Mouse (Mus musculus): ENCODE results near the gene Baz2a. TPM values are rescaled to one million over a fixed set of nuclear protein-coding genes. Genes with fewer than 3 reads are reported as not detected.

The Baz2a gene
- polyA plus RNA-seq, 1 experiment from 2014 or later: 11.0 TPM

DNA sequence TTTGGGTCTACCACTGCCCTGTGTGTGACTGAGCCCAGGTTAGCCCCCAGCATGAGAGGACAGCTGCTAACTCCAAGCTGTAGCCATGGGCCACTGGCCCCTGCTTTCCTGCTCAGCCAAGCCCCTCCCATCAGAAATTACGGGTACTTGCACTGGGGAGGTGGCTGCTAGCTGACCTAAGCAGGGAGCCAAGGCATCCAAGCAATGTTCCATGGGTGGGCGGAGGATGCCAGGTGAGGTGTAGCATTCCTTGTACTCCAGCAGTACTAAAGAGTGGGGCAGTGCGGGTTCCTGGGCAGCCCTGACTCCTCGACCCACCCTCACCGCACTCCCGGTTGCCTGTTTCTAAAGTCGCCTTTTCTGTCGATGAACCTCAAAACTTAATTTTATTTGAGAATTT lies 36.8 kb downstream of the Baz2a start:
- Histone ChIP-seq H3K27ac (replicated peaks) (no peak overlapping the region), H3K4me3 (replicated peaks) (no peak overlapping the region), H3K9ac (no peak overlapping the region), H3K4me1 (no peaks in the 10 kb centered on the region), H3K36me3 (peaks cover 87% of the 10 kb centered on the region), H3K27me3 (no peaks in the 10 kb centered on the region), H3K9me3 (replicated peaks) (no peaks in the 10 kb centered on the region), H3K4me2 (replicated peaks) (no peak overlapping the region)
- no peak for ATAC-seq (ENCODE audit: insufficient number of reproducible peaks, low FRiP score, low TSS enrichment, low read depth)
- 85% methylated on average over 8 of the region's 8 CpGs for WGBS

DNA sequence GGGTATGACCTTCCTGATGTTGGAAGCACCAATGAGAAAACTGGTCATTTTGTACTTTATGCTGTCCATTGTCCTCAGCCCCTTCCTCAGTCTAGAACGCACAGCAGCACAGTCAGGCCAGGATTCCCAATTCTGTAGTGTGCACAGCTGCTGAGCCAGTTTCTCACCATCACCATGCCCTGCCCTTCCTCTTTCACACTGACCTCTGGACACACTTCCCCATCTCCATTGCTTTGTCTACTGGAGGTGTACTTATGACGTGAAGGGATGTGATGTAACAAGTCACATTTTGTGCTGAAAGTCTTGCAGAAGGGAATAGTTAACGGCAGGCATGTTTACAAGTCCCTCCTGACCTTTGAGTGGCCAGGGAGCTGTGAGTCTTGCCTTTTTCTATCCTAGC lies 39.9 kb downstream of the Baz2a start:
- H3K4me3 ChIP-seq (replicated peaks): no peak overlapping the region
- no peaks in the 10 kb centered on the region for H3K27me3 ChIP-seq
- no peak overlapping the region for H3K9ac ChIP-seq
- H3K9me3 ChIP-seq (replicated peaks): no peaks in the 10 kb centered on the region
- ATAC-seq (ENCODE audit: insufficient number of reproducible peaks, low FRiP score, low TSS enrichment, low read depth): no peak
- H3K36me3 ChIP-seq: peaks cover 83% of the 10 kb centered on the region
- H3K4me2 ChIP-seq (replicated peaks): no peak overlapping the region
- no peaks in the 10 kb centered on the region for H3K4me1 ChIP-seq
- 72% methylated on average over 3 of the region's 3 CpGs for WGBS
- H3K27ac ChIP-seq (replicated peaks): no peak overlapping the region

DNA sequence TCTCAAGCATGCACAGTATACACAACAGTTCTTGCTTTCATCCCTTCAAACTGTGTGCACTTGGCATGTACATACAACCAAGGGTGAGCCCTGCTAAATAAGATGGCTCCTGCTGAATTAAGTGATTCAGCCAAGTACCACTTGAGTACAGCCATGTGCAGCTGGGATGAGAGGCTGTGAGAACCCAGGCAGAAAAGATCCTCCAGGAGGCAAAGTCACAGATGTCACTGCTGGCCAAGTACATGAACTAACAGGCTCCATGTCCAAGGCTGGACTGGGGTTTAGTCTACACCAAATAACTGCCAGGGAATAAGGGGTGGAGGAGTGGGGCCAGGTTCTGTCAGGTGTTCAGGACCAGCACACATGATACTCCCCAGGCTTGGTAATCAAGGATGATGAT lies 40.4 kb downstream of the Baz2a start:
- Histone ChIP-seq H3K9ac (no peak overlapping the region), H3K27ac (replicated peaks) (no peak overlapping the region), H3K36me3 (peaks cover 79% of the 10 kb centered on the region), H3K27me3 (no peaks in the 10 kb centered on the region), H3K4me2 (replicated peaks) (no peak overlapping the region), H3K4me3 (replicated peaks) (no peak overlapping the region), H3K9me3 (replicated peaks) (no peaks in the 10 kb centered on the region), H3K4me1 (no peaks in the 10 kb centered on the region)
- ATAC-seq (ENCODE audit: insufficient number of reproducible peaks, low FRiP score, low TSS enrichment, low read depth): no peak

DNA sequence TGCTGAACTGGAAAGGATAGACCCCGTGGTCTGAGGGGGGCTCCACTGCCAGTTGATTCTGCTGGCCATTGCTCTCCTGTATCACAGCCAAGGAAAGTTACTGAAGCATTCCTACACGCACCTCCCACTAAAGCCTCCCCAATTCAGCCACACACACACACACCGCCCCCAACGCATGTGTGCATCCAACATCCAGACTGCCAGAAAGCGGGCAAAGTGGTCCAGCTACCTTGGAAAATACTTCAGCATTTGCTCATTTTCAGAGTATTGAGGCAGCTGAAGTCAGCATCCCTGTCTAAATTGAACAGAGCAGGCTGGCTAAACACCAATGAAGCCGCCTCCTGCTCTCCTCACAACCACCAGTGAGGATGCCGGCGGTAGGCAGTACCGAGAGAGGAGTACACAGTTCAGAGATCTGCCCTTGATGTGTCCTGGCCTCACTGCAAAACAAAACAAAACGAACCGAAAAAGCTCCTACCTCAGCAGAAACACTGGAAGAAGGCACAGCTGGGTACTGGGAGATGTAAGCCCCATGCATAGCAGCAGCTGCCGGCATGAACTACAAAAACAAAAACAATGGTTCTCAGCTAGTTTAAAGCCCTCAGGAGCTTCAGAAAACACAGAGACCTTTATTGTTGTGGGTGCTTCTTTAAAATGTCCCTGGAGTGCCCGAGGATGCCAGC lies 42.4 kb downstream of the Baz2a start:
- ATAC-seq (ENCODE audit: insufficient number of reproducible peaks, low FRiP score, low TSS enrichment, low read depth): no peak
- WGBS: 49% methylated on average over 13 of the region's 13 CpGs
- no peak overlapping the region for H3K4me3 ChIP-seq (replicated peaks)
- no peak overlapping the region for H3K4me2 ChIP-seq (replicated peaks)
- no peaks in the 10 kb centered on the region for H3K9me3 ChIP-seq (replicated peaks)
- peaks cover 78% of the 10 kb centered on the region for H3K36me3 ChIP-seq
- H3K27me3 ChIP-seq: no peaks in the 10 kb centered on the region
- no peak overlapping the region for H3K9ac ChIP-seq
- H3K4me1 ChIP-seq: no peaks in the 10 kb centered on the region
- H3K27ac ChIP-seq (replicated peaks): no peak overlapping the region

DNA sequence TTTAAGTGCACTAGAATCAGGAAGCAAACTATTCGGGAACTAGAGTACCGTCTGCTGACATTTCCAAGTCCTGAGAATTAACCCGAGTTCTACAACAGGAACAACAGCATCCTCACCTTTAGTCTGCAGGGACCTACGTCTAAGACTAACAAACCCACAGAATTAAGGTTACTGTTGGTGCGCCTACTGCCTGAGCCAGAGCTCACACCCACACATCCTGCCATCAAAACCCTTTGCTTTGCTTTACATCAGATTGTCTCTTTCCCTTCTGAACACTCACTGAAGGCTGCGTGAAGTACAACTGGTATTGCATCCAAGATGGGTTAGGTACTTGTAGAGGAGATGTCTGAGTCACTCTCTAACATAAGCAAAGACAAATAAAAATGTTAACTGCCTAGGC lies 44.0 kb downstream of the Baz2a start:
- no peak for ATAC-seq (ENCODE audit: insufficient number of reproducible peaks, low FRiP score, low TSS enrichment, low read depth)
- WGBS: 84% methylated on average over 6 of the region's 6 CpGs
- Histone ChIP-seq H3K4me2 (replicated peaks) (no peak overlapping the region), H3K4me1 (no peaks in the 10 kb centered on the region), H3K27ac (replicated peaks) (no peak overlapping the region), H3K4me3 (replicated peaks) (no peak overlapping the region), H3K9me3 (replicated peaks) (no peaks in the 10 kb centered on the region), H3K36me3 (peaks cover 79% of the 10 kb centered on the region), H3K9ac (no peak overlapping the region), H3K27me3 (no peaks in the 10 kb centered on the region)

DNA sequence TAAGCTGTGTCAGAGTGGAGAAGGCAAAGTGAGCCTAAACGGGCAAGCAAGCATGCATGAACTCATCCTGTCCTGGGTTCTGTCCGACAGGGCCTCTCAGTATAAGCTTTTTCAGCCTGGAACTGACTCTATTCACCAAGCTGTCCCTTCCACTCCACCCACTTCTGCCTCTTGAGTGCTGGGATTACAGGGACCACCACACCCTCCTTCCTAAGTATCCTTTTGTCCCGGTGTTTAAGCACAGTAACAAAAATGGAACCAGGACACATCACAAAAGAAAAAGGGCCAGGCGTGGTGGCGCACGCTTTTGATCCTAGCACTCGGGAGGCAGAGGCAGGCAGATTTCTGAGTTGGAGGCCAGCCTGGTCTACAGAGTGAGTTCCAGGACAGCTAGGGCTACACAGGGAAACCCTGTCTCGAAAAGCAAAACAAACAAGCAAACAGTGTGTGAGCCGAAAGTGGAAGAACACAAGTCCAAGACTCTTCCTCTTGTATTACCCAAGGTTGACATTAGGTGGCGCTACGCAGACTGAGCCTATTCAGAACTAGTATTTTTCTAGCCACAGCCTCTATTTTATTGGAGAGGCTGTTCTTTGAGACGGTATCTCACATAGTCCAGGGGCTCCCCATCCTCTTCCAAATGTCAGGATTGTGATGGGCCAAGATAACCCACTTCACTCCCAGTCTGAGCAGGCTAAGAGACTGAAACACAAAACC lies 49.0 kb downstream of the Baz2a start:
- Histone ChIP-seq H3K4me3 (replicated peaks) (no peak overlapping the region), H3K4me2 (replicated peaks) (no peak overlapping the region), H3K36me3 (peaks cover 80% of the 10 kb centered on the region), H3K4me1 (peaks cover 4% of the 10 kb centered on the region; the same call in 1 of the 2 replicates), H3K9me3 (replicated peaks) (no peaks in the 10 kb centered on the region), H3K27me3 (no peaks in the 10 kb centered on the region), H3K9ac (no peak overlapping the region), H3K27ac (replicated peaks) (no peak overlapping the region)
- 70% methylated on average over 12 of the region's 12 CpGs for WGBS
- ATAC-seq (ENCODE audit: insufficient number of reproducible peaks, low FRiP score, low TSS enrichment, low read depth): no peak

DNA sequence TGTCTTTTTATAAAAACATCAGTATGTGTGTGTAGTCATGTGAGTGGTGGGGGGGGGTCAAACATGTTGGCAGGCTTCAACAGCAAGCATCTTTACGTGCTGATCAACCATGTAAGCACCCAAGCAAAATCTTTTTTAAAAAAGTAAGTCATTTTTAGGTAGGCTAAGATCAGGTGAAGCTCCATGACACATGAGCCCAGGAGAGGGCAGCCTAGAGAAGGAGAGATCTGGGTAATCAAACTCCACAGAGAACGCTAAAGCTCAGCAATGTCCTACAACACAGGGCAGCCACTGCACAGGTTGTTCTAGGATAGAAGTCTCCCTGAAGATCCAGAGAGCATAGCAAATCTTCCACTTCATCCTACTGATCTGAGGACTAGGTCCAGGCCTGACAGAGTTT lies 50.8 kb downstream of the Baz2a start:
- Histone ChIP-seq H3K4me3 (replicated peaks) (no peak overlapping the region), H3K9ac (no peak overlapping the region), H3K4me1 (peaks cover 4% of the 10 kb centered on the region; the same call in 1 of the 2 replicates), H3K9me3 (replicated peaks) (no peaks in the 10 kb centered on the region), H3K27ac (replicated peaks) (no peak overlapping the region), H3K27me3 (no peaks in the 10 kb centered on the region), H3K36me3 (peaks cover 80% of the 10 kb centered on the region), H3K4me2 (replicated peaks) (no peak overlapping the region)
- ATAC-seq (ENCODE audit: insufficient number of reproducible peaks, low FRiP score, low TSS enrichment, low read depth): no peak
- WGBS: 58% methylated on average over 2 of the region's 2 CpGs

DNA sequence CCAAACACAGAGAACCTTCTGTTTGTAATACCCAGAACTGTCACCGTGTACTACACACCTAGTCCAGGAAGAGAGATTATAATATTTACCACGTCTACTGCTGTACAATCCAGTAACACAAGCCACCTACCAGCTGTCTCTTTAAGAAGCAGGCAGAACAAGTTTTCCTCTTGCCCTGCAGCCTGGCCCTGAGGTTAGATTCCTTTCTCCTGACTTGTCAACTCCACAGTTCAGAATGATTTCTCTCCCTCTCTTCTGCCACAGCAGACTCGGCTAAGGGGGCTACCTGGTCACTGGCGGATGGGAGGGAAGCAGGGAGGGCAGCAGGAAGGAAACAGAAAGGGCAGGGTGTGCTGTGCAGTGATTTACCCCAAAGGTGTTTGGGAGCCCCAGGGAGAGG lies 52.3 kb downstream of the Baz2a start:
- Histone ChIP-seq H3K4me3 (replicated peaks) (no peak overlapping the region), H3K9me3 (replicated peaks) (no peaks in the 10 kb centered on the region), H3K27me3 (no peaks in the 10 kb centered on the region), H3K27ac (replicated peaks) (peak overlapping the region; percentile 72), H3K4me1 (peaks cover 5% of the 10 kb centered on the region; the same call in 1 of the 2 replicates), H3K9ac (no peak overlapping the region), H3K4me2 (replicated peaks) (no peak overlapping the region), H3K36me3 (peaks cover 68% of the 10 kb centered on the region)
- no peak for ATAC-seq (ENCODE audit: insufficient number of reproducible peaks, low FRiP score, low TSS enrichment, low read depth)
- WGBS: 52% methylated on average over 4 of the region's 4 CpGs

DNA sequence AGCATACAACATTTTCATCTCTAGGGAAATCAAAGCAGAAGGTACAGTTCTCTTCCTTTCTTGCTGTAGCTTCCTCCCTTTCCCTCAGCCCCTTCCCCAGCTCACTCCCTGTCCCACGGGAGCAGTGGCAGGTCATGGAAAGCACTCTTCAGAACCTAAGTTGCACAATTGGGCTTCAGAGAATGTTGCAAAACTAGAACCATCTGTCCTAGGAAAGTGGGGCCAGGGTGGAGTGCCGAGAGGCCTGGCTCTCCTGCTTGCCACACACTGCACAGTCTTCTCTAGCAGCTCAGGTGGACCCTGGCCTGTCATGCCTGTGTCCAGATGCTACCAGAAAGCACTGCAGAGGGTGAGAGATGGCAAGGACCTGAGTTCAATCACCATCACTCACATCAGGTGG lies 53.6 kb downstream of the Baz2a start:
- Histone ChIP-seq H3K36me3 (peaks cover 59% of the 10 kb centered on the region), H3K9ac (no peak overlapping the region), H3K4me2 (replicated peaks) (no peak overlapping the region), H3K27ac (replicated peaks) (0 out of 2 replicates have a peak overlapping the region, but pooled peaks have one; percentile 3), H3K4me3 (replicated peaks) (no peak overlapping the region), H3K27me3 (no peaks in the 10 kb centered on the region), H3K9me3 (replicated peaks) (no peaks in the 10 kb centered on the region), H3K4me1 (peaks cover 18% of the 10 kb centered on the region)
- ATAC-seq (ENCODE audit: insufficient number of reproducible peaks, low FRiP score, low TSS enrichment, low read depth): no peak
- 40% methylated on average over 2 of the region's 2 CpGs for WGBS

DNA sequence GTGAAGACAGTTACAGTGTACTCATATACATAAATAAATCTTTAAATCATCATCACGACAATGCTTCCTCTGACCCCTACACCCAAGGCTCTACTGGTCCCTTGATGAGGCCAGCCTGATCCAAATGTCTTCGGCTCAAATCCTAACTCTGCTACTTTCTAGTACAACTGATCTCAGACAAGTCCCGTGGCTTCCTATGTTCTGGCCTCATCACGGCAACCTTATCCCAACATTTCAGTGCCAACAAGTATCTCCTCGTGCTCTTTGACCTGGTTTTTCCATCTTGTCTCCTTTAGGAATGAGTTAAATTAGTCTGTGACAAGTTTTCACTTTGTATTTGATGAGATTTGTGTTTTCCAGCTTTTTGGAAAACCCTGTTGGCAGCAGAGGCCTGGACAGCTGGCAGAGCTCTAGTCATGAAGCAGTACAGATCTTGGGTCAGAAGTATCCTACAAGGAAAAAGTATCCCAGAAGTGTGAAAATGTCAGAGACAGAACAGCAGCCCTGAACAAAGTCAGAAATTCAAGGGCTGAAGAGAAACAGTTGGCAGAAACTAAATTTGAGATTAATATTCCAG lies 57.5 kb downstream of the Baz2a start:
- H3K9me3 ChIP-seq (replicated peaks): no peaks in the 10 kb centered on the region
- H3K4me3 ChIP-seq (replicated peaks): no peak overlapping the region
- H3K36me3 ChIP-seq: peaks cover 23% of the 10 kb centered on the region
- H3K27me3 ChIP-seq: no peaks in the 10 kb centered on the region
- no peak for ATAC-seq (ENCODE audit: insufficient number of reproducible peaks, low FRiP score, low TSS enrichment, low read depth)
- H3K27ac ChIP-seq (replicated peaks): peak overlapping the region; percentile 83
- peaks cover 28% of the 10 kb centered on the region for H3K4me1 ChIP-seq
- 82% methylated on average over 5 of the region's 5 CpGs for WGBS
- H3K9ac ChIP-seq: no peak overlapping the region
- H3K4me2 ChIP-seq (replicated peaks): no peak overlapping the region

DNA sequence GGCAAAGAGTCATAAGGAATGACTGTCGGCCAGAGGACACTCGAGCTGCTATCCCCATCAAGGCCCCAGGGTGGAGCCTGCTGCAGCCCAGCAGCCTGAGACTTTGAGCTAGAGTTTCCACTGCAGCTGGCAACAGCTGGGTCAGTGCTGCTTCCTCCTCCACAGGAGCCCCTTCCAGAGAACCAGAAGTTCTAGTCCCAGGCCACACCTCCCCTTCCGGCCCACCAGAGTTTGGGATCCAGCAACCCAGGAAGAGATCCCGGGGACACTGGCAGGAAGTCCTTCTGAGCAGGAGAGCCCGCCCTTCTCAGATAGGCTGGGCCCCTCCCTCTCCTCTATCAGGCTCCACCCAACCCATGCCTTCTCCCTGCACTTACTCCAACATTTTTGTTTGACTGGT lies 58.2 kb downstream of the Baz2a start:
- Histone ChIP-seq H3K36me3 (peaks cover 16% of the 10 kb centered on the region), H3K27me3 (no peaks in the 10 kb centered on the region), H3K9me3 (replicated peaks) (no peaks in the 10 kb centered on the region), H3K9ac (no peak overlapping the region), H3K4me1 (peaks cover 34% of the 10 kb centered on the region), H3K27ac (replicated peaks) (peak overlapping the region; percentile 83), H3K4me2 (replicated peaks) (peak overlapping the region; percentile 33), H3K4me3 (replicated peaks) (peak overlapping the region; percentile 10; the same call in 1 of the 2 replicates)
- peak; percentile 89 for ATAC-seq (ENCODE audit: insufficient number of reproducible peaks, low FRiP score, low TSS enrichment, low read depth)
- 3% methylated on average over 5 of the region's 5 CpGs for WGBS

Data from embryonic facial prominence, embryonic 15.5 days (tissue).